Mouse (Mus musculus) neural tube, postnatal 0 days (tissue): ENCODE results near the gene Gm5901. TPM values are rescaled to one million over a fixed set of nuclear protein-coding genes. Genes with fewer than 3 reads are reported as not detected.

Experiments
- polyA plus RNA-seq: library from polyadenylated mRNA; unstranded; fragments of >200 nt; fragmentation: Nextera tagmentation; extraction: Ambion mirVana; gene quantifications from 2 replicates; pipeline ENCODE4 v1.2.1, GENCODE M21; 2015

Gene Gm5901
- polyA plus RNA-seq: not detected in 2 replicates

DNA sequence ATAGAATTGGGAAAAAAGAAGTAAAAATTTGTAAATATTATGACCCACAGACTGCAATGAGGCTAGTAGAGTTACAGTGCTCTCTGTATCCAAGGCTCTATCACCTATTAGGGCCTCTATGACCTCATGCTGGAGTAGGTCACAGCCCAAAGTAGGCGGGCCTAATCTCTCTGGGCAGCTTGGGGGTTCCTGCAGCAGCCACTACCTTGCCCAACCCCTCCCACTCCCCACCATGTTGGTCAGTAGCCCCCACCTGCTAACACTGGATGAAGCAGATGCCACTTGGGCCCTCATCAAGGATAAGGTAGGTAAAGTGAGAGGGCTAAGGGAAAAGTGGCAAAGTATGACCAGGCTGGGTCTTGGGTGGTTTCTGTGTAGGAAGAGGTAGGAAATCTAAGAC lies at the start of gene Gm5901:
Gene Gm5901 (plus strand): TSS at position 173 of the 400 bp plus-strand sequence.

GRCm38 (mm10) chr7:105334004-105334403 lies 40.8 kb upstream of the Gm5901 start, which contains the start of gene Olfr690:
Olfr690 (minus strand) TSS chr7:105334104.

DNA sequence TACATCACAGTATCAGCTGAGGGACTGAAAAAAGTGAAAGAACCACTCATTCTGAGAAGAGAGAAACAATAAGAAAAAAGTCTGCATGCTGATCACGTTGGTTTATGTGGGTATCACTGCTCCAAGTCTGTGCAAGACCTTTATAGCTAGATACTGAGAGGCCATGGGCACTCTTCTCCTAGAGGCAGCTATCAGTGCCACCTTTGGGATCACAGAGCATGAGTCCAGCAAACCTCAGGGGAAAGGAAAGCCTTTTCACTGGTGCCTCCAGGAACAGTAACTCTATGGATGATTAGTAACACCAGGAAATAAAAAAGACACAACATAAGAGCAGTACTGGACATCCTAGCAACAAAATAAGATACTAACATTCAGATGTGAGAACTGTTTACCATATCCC lies 32.7 kb upstream of the Gm5901 start, which contains the start of gene Olfr691:
Gene Olfr691 (minus strand): TSS at position 101 of the 400 bp plus-strand sequence.

DNA sequence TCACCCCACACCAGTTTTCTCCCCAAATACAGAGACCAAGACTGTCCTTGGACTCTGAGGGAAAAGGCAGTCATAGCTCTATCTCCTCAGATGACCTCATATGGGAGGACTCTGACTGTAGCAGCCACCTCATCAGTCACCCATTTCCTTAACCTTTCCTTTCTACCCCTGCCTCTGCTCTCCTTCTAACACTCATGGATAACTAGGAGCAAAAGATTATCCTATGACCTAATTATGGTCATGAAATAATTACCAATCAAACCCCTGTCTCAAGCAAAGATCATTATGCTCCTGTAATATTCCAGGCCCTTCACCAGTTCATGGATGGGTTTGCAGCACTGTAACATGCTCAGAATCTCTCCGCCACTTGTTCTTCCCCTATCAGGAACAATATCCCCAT lies 6.9 kb upstream of the Gm5901 start, which contains the start of gene Olfr692:
Gene Olfr692 (plus strand): TSS at position 301 of the 400 bp plus-strand sequence.

DNA sequence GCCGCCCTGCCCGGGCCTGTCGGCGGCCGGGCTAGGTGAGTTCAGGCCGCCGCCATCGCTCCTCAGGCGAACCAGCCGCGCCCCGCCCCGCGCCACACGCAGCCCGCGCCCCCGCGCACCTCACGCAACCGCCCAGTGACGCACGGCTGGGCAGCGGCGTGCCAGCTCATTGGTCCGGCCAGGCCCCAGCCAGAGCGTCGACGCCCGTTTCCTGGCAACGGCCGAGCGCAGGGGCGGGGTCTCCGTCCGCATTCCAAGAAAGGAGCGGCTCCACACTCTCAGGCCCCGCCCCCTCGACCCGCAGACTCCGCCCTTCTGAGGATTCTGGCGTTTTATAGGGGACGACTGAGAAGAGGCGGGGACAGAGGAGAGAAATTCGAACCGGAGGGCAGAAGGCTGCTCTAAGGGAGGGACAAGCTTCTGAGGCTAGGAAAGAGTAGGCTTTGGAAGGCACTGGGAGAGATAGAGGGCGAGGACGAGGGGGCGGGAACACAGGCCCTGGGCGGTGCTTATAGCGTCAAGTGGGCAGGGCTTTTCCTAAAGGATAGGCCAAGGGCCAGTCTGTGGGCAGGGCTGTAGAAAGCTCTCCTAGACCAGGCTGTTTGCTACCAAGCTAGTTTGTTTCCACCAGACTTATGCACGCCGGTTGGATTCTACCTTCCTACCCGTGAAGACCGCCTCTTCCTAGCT lies 25.2 kb downstream of the Gm5901 start, which contains the start of gene Fam160a2:
Gene Fam160a2 (minus strand): TSS at position 120 of the 690 bp plus-strand sequence.

GRCm38 (mm10) chr7:105404268-105404667 lies 29.4 kb downstream of the Gm5901 start, which contains the start of gene Cnga4:
Cnga4 (plus strand) TSS chr7:105404568.

DNA sequence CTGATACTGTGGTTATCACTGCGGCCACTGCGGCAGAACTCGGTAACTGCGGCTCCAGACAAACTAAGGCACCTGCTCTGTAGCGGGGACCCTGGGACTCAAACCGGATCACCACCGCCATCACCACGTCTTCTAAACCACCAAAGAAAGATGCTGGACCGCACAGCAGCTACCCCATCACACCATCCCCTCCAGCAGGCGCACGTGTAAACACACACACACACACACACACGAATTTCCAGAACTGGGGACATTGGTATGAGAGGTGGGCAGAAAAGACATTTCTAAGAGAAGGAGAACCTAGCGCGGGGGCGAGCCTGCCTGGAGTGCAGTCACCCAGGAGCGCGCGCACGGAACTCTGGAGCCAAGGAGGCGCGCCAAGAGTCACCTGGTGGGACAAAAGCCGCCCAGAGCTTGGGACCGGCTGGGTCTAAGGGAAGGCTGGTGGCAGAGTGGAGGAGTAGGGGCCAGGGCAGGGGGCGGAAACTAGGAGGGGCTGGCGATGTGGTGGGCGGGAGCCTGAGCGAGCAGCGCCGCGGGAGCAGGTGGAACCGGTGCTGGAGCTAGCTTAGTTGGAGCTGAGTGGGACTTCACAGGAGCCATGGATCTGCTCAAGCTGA lies 50.7 kb downstream of the Gm5901 start, which contains the start of gene Cckbr:
Gene Cckbr (plus strand): TSS at position 308 of the 620 bp plus-strand sequence.

Other genes starting within 250 kb of the Gm5901 start
- not detected in 2 replicates for gene Olfr683, start 228.0 kb upstream of the Gm5901 start, polyA plus RNA-seq
- gene Olfr684, start 211.4 kb upstream of the Gm5901 start, polyA plus RNA-seq: not detected in 2 replicates
- not detected in 2 replicates for gene Olfr685, start 189.0 kb upstream of the Gm5901 start, polyA plus RNA-seq
- gene Olfr686, start 167.6 kb upstream of the Gm5901 start, polyA plus RNA-seq: not detected in 2 replicates
- gene Olfr688, start 86.9 kb upstream of the Gm5901 start, polyA plus RNA-seq: not detected in 2 replicates
- gene Olfr689, start 63.9 kb upstream of the Gm5901 start, polyA plus RNA-seq: 0.19 TPM in 1 of 2 replicates, not detected in the other
- not detected in 2 replicates for gene Olfr690, start 40.9 kb upstream of the Gm5901 start, polyA plus RNA-seq
- gene Olfr691, start 32.8 kb upstream of the Gm5901 start, polyA plus RNA-seq: 0.24 and 0.31 TPM in 2 replicates
- not detected in 2 replicates for gene Olfr692, start 6.8 kb upstream of the Gm5901 start, polyA plus RNA-seq
- 29.2 and 36.0 TPM in 2 replicates for gene Fam160a2, start 25.0 kb downstream of the Gm5901 start, polyA plus RNA-seq
- gene Cnga4, start 29.5 kb downstream of the Gm5901 start, polyA plus RNA-seq: 0.13 and 0.18 TPM in 2 replicates
- gene Cckbr, start 50.7 kb downstream of the Gm5901 start, polyA plus RNA-seq: 7.7 and 8.3 TPM in 2 replicates
- gene Cavin3, start 107.3 kb downstream of the Gm5901 start, polyA plus RNA-seq: 51.8 and 63.3 TPM in 2 replicates
- 97.1 and 101 TPM in 2 replicates for gene Smpd1, start 179.3 kb downstream of the Gm5901 start, polyA plus RNA-seq
- gene Apbb1, start 206.6 kb downstream of the Gm5901 start, polyA plus RNA-seq: 260 and 295 TPM in 2 replicates
- gene Hpx, start 225.1 kb downstream of the Gm5901 start, polyA plus RNA-seq: 0.19 TPM in 1 of 2 replicates, not detected in the other